Mouse (Mus musculus): Measurements from ENCODE around the gene Socs3. TPM values are rescaled to one million over a fixed set of nuclear protein-coding genes. Genes with fewer than 3 reads are reported as not detected.

The Socs3 gene
- polyA plus RNA-seq, 1 experiment from 2014 or later: 7.2 TPM

- no peak overlapping the region for H3K4me3 ChIP-seq (ENCODE audit: low read depth, low read length)
- WGBS: 61% methylated on average over 5 of the region's 5 CpGs
- H3K4me1 ChIP-seq (ENCODE audit: control insufficient read depth, insufficient read depth, low read length): peaks cover 8% of the 10 kb centered on the region; the same call in 1 of the 2 replicates
- H3K27ac ChIP-seq (ENCODE audit: low read length): no peak overlapping the region
- H3K9ac ChIP-seq (ENCODE audit: low read depth, low read length): no peak overlapping the region
- H3K27me3 ChIP-seq (ENCODE audit: control insufficient read depth, insufficient read depth, low read depth, low read length): no peaks in the 10 kb centered on the region
- H3K9me3 ChIP-seq (replicated peaks; ENCODE audit: control insufficient read depth, low read length, poor library complexity, severe bottlenecking): no peaks in the 10 kb centered on the region
- ATAC-seq: no peak
- no peak overlapping the region for H3K4me2 ChIP-seq (ENCODE audit: low read length)
- H3K36me3 ChIP-seq (ENCODE audit: control insufficient read depth, insufficient read depth, low read length): peaks cover 20% of the 10 kb centered on the region
Measured at GRCm38 (mm10) chr11:118008144-118008805, 38.4 kb upstream of the Socs3 start.

GRCm38 (mm10) chr11:118007460-118008143 lies 37.8 kb upstream of the Socs3 start:
- Histone ChIP-seq H3K4me1 (ENCODE audit: control insufficient read depth, insufficient read depth, low read length) (peaks cover 8% of the 10 kb centered on the region; the same call in 1 of the 2 replicates), H3K4me3 (ENCODE audit: low read depth, low read length) (no peak overlapping the region), H3K27me3 (ENCODE audit: control insufficient read depth, insufficient read depth, low read depth, low read length) (no peaks in the 10 kb centered on the region), H3K4me2 (ENCODE audit: low read length) (no peak overlapping the region), H3K36me3 (ENCODE audit: control insufficient read depth, insufficient read depth, low read length) (peaks cover 25% of the 10 kb centered on the region), H3K9me3 (replicated peaks; ENCODE audit: control insufficient read depth, low read length, poor library complexity, severe bottlenecking) (no peaks in the 10 kb centered on the region), H3K9ac (ENCODE audit: low read depth, low read length) (no peak overlapping the region), H3K27ac (ENCODE audit: low read length) (no peak overlapping the region)
- 76% methylated on average over 8 of the region's 8 CpGs for WGBS
- ATAC-seq: no peak

- peaks cover 34% of the 10 kb centered on the region for H3K36me3 ChIP-seq (ENCODE audit: control insufficient read depth, insufficient read depth, low read length)
- no peak overlapping the region for H3K4me2 ChIP-seq (ENCODE audit: low read length)
- no peaks in the 10 kb centered on the region for H3K27me3 ChIP-seq (ENCODE audit: control insufficient read depth, insufficient read depth, low read depth, low read length)
- 82% methylated on average over 5 of the region's 5 CpGs for WGBS
- no peak overlapping the region for H3K27ac ChIP-seq (ENCODE audit: low read length)
- H3K9ac ChIP-seq (ENCODE audit: low read depth, low read length): no peak overlapping the region
- H3K4me3 ChIP-seq (ENCODE audit: low read depth, low read length): no peak overlapping the region
- peaks cover 3% of the 10 kb centered on the region; the same call in 1 of the 2 replicates for H3K4me1 ChIP-seq (ENCODE audit: control insufficient read depth, insufficient read depth, low read length)
- H3K9me3 ChIP-seq (replicated peaks; ENCODE audit: control insufficient read depth, low read length, poor library complexity, severe bottlenecking): no peaks in the 10 kb centered on the region
- ATAC-seq: no peak
Measured at GRCm38 (mm10) chr11:118004217-118004616, 34.4 kb upstream of the Socs3 start.

GRCm38 (mm10) chr11:118003718-118004117 lies 33.9 kb upstream of the Socs3 start:
- WGBS: 84% methylated on average over 5 of the region's 5 CpGs
- H3K4me2 ChIP-seq (ENCODE audit: low read length): no peak overlapping the region
- no peaks in the 10 kb centered on the region for H3K27me3 ChIP-seq (ENCODE audit: control insufficient read depth, insufficient read depth, low read depth, low read length)
- H3K36me3 ChIP-seq (ENCODE audit: control insufficient read depth, insufficient read depth, low read length): peaks cover 34% of the 10 kb centered on the region
- no peak for ATAC-seq
- no peaks in the 10 kb centered on the region for H3K9me3 ChIP-seq (replicated peaks; ENCODE audit: control insufficient read depth, low read length, poor library complexity, severe bottlenecking)
- H3K27ac ChIP-seq (ENCODE audit: low read length): no peak overlapping the region
- H3K4me3 ChIP-seq (ENCODE audit: low read depth, low read length): no peak overlapping the region
- no peak overlapping the region for H3K9ac ChIP-seq (ENCODE audit: low read depth, low read length)
- no peaks in the 10 kb centered on the region for H3K4me1 ChIP-seq (ENCODE audit: control insufficient read depth, insufficient read depth, low read length)

DNA sequence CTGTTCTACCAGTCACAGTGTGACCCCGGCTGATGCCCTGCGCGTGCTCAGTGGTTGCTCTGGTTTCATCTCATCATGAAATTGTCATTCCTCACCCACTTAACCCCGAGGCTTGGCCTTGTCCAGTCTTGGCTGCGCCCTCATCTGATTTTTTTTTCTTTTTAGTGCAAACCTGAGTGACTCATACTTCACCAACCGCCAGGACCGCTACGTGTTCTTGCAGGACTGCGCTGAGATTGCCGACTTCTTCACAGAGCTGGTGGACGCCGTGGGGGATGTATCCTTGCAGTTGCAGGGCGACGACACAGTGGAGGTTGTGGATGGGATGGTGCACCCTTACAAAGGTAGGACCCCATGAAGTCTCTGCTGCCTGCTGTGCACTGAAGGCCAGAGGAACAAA lies 33.3 kb upstream of the Socs3 start:
- H3K4me3 ChIP-seq (ENCODE audit: low read depth, low read length): no peak overlapping the region
- H3K36me3 ChIP-seq (ENCODE audit: control insufficient read depth, insufficient read depth, low read length): peaks cover 34% of the 10 kb centered on the region
- H3K9me3 ChIP-seq (replicated peaks; ENCODE audit: control insufficient read depth, low read length, poor library complexity, severe bottlenecking): no peaks in the 10 kb centered on the region
- no peaks in the 10 kb centered on the region for H3K27me3 ChIP-seq (ENCODE audit: control insufficient read depth, insufficient read depth, low read depth, low read length)
- no peak overlapping the region for H3K4me2 ChIP-seq (ENCODE audit: low read length)
- no peak overlapping the region for H3K27ac ChIP-seq (ENCODE audit: low read length)
- H3K4me1 ChIP-seq (ENCODE audit: control insufficient read depth, insufficient read depth, low read length): no peaks in the 10 kb centered on the region
- H3K9ac ChIP-seq (ENCODE audit: low read depth, low read length): no peak overlapping the region
- 95% methylated on average over 14 of the region's 14 CpGs for WGBS
- no peak for ATAC-seq

DNA sequence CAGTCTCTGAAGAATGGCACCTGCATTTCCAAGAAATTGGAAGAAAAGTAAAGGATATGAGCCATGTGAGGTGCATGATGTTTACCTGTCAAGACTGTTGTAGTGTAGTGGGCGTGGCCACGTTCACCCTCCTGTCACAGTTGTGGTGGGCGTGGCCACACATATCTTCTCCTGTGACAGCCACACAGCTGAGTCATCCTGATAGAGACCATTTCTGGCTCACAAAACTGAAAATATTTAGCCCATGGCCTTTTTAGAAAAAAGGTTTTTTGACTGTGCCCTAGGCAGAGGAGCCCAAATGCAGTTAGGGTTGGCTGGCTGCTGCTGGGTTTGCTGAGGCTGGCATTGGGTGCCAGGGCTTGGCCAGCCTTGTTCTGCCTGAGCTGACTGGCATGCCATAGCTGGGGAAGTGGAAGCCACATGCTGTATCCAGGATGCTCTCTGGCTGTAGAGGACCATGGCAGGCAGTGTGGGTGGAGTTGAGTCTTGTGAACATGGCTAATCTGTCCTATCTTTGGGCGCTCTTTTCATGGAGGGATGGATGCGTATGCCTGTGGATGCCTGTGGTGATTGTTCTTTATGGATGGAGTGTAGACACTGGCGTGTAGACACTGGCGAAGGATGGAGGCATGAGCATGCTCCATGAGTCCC lies 30.8 kb upstream of the Socs3 start:
- Histone ChIP-seq H3K9ac (ENCODE audit: low read depth, low read length) (no peak overlapping the region), H3K9me3 (replicated peaks; ENCODE audit: control insufficient read depth, low read length, poor library complexity, severe bottlenecking) (no peaks in the 10 kb centered on the region), H3K27ac (ENCODE audit: low read length) (no peak overlapping the region), H3K4me2 (ENCODE audit: low read length) (no peak overlapping the region), H3K36me3 (ENCODE audit: control insufficient read depth, insufficient read depth, low read length) (peaks cover 30% of the 10 kb centered on the region), H3K4me3 (ENCODE audit: low read depth, low read length) (no peak overlapping the region), H3K27me3 (ENCODE audit: control insufficient read depth, insufficient read depth, low read depth, low read length) (no peaks in the 10 kb centered on the region), H3K4me1 (ENCODE audit: control insufficient read depth, insufficient read depth, low read length) (peaks cover 7% of the 10 kb centered on the region; the same call in 1 of the 2 replicates)
- ATAC-seq: no peak
- WGBS: 96% methylated on average over 7 of the region's 7 CpGs

DNA sequence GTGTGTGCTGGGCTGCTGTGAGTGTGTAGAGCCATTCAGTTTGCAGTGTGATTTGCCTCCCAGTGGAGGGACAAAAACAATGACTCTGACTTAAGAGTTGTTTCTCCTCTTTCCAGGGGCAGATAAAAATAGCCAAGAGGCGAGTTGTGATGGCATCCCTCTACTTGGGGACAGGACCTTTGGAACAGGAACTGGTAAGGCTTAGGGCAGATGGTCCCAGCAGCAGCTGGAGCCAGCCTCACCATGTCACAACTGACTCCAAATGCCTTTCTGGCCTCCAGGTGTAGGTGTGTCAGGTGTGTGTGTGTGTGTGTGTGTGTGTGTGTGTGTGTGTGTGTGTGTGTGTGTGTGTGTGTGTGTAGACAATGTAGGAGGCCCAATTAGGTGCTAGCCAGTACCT lies 30.2 kb upstream of the Socs3 start:
- H3K9me3 ChIP-seq (replicated peaks; ENCODE audit: control insufficient read depth, low read length, poor library complexity, severe bottlenecking): no peaks in the 10 kb centered on the region
- WGBS: 52% methylated on average over 1 of the region's 1 CpGs
- H3K9ac ChIP-seq (ENCODE audit: low read depth, low read length): no peak overlapping the region
- H3K4me3 ChIP-seq (ENCODE audit: low read depth, low read length): no peak overlapping the region
- ATAC-seq: no peak
- no peak overlapping the region for H3K4me2 ChIP-seq (ENCODE audit: low read length)
- peaks cover 10% of the 10 kb centered on the region for H3K4me1 ChIP-seq (ENCODE audit: control insufficient read depth, insufficient read depth, low read length)
- H3K36me3 ChIP-seq (ENCODE audit: control insufficient read depth, insufficient read depth, low read length): peaks cover 25% of the 10 kb centered on the region
- no peak overlapping the region for H3K27ac ChIP-seq (ENCODE audit: low read length)
- H3K27me3 ChIP-seq (ENCODE audit: control insufficient read depth, insufficient read depth, low read depth, low read length): no peaks in the 10 kb centered on the region

GRCm38 (mm10) chr11:117999260-117999934 lies 29.6 kb upstream of the Socs3 start:
- no peak for ATAC-seq
- WGBS: 92% methylated on average over 6 of the region's 6 CpGs
- H3K36me3 ChIP-seq (ENCODE audit: control insufficient read depth, insufficient read depth, low read length): peaks cover 24% of the 10 kb centered on the region

More at GRCm38 (mm10) chr11:117999260-117999934, 29.6 kb upstream of the Socs3 start:
- Histone ChIP-seq H3K4me3 (ENCODE audit: low read depth, low read length) (no peak overlapping the region), H3K9me3 (replicated peaks; ENCODE audit: control insufficient read depth, low read length, poor library complexity, severe bottlenecking) (no peaks in the 10 kb centered on the region), H3K4me2 (ENCODE audit: low read length) (no peak overlapping the region), H3K27me3 (ENCODE audit: control insufficient read depth, insufficient read depth, low read depth, low read length) (no peaks in the 10 kb centered on the region), H3K4me1 (ENCODE audit: control insufficient read depth, insufficient read depth, low read length) (peaks cover 10% of the 10 kb centered on the region), H3K27ac (ENCODE audit: low read length) (no peak overlapping the region), H3K9ac (ENCODE audit: low read depth, low read length) (no peak overlapping the region)
